Mouse (Mus musculus) inflammation-experienced regulatory T-cells, adult 16 weeks (primary cell): ENCODE data around the gene Gdnf. TPM values are rescaled to one million over a fixed set of nuclear protein-coding genes. Genes with fewer than 3 reads are reported as not detected.

Experiments used
- polyA plus RNA-seq: library from polyadenylated mRNA; unstranded; fragments of 100-300 nt; shearing (Covaris generic); gene quantifications from one replicate; pipeline ENCODE4 v1.2.1, GENCODE M21; 2017

Gene Gdnf
- not detected for polyA plus RNA-seq

GRCm38 (mm10) chr15:7810556-7811252, at the start of gene Gdnf:
TSS of gene Gdnf (plus strand) at chr15:7810846.

